Mouse (Mus musculus) inflammation-experienced regulatory T-cells, adult 6 months (primary cell): ENCODE data around the gene Was. TPM values are rescaled to one million over a fixed set of nuclear protein-coding genes. Genes with fewer than 3 reads are reported as not detected.
"Not testable (repeated sequence)": the region's sequence is repeated elsewhere in the genome, so short reads cannot be mapped to it uniquely, and the experiment has no call there.

Experiments
- ATAC-seq: one replicate; pipeline ENCODE4 v1.8.0; 2017
- polyA plus RNA-seq, 3 experiments: library from polyadenylated mRNA; unstranded; fragments of 100-300 nt; shearing (Covaris generic); gene quantifications; one replicate each; pipeline ENCODE4 v1.2.1; 2017

Was gene
- 10 to 100 TPM; 18.3 to 24.3 (median 22.3) TPM for polyA plus RNA-seq

- ATAC-seq, result peak; percentile 98
Observed at GRCm38 (mm10) chrX:8090346-8090953, at the start of gene Was. Gene Was (minus strand): TSS chrX:8090498.

- ATAC-seq, result no peak
Observed at GRCm38 (mm10) chrX:8139480-8139879, 49.2 kb upstream of the Was start.

- no peak for ATAC-seq
Observed at GRCm38 (mm10) chrX:8135886-8136285, 45.6 kb upstream of the Was start.

DNA sequence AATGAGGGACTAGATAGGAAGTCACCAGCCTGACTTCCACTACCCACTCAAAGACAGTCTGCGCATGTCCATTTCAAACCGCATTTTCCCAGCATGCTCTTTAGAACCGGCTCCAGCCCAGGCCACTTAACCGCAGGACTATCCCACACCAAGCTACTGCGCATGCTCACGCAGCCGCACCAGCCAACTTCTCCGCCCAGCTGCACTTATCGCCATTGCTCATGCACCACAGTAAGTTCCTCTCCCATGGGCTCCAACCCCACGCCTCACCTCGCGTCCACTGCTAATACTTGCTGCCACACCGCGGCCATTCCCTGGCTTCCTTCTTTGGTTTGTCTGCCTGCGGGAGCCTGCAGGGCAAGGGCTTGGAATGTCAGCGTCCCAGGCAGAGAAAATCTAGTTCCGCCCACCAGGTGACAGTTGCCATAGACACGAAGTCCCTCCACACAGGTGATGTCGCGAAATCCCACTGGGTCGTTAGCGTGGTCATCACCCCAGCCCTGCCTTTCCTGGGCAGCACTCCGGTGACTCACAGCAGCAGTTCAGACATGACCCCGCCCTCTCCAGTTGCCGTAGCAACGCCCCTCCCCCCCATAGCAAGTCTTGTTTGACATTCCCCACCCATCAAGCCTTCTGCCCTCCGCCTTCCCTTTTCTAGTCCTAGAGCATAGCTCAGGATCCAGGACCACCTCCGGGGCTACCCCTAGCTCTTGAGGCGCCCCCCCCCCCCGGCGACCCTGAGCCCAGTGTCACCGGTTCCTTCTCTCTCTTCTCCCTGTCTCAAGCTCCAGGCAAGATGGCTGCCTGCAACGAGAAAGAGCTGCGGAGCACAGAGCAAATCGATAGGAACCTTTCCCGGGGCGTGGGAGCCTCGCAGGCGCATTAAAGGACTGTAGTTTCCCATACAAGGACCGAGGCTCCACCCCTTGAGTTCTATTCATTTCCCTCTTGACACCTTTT, 42.0 kb upstream of the Was start, which contains the start of gene Wdr13:
Gene Wdr13 (minus strand): TSS at position 876 of the 960 bp plus-strand sequence.
- ATAC-seq, result peak; percentile 80

DNA sequence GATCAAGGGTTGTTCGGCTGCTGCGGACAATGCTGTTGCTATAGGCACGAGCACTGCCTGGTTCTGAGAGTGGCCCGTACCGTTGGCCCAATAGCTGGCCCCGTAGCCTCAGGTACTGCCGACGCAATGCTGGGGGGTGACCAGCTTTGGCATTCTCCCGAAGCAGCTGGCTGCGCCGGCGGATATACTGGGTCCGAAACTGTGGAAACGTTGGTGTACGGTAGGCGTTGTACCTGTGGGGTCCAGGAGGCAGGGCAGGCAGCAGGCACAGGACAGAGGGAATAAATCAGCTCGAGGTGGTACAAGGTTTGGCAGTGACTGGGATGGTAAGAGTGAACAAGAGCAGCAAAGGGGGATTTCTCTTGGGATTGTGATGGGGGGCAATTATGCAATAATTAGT, 41.1 kb upstream of the Was start:
- ATAC-seq, result no peak

- ATAC-seq, result no peak
Observed at GRCm38 (mm10) chrX:8125235-8125634, 34.9 kb upstream of the Was start.

DNA sequence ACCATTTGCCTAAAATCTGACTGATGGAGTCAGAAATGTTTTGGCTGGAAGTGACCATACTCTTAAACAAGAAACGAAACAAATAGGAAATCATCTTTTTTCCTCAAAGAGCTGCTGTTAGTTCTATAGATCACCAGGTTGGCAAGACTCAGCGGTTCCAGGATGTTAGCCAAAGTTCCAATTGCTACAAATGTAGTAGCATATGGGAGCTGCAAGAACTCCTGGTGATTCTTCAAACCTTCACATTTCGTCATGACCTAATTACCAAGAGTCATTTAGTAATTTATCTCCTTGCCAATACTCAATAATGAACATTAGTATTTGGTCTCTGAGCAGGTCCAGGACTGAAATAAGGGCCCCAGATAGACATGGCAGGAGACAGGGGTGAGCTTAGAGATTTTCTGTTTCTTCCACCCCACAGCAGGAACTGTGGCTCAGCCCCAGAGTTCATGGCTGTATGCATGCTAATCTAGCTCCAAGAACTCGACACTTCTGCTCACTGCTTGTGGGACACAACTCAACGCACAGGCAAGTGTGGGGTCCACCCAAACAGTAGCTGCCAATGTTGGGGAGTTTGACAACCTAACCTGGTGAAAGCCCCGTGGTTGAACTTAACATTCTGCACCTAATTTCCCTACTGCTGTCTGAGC, 33.6 kb upstream of the Was start:
- ATAC-seq, result no peak

GRCm38 (mm10) chrX:8117264-8117663, 27.0 kb upstream of the Was start:
- ATAC-seq, result no peak

DNA sequence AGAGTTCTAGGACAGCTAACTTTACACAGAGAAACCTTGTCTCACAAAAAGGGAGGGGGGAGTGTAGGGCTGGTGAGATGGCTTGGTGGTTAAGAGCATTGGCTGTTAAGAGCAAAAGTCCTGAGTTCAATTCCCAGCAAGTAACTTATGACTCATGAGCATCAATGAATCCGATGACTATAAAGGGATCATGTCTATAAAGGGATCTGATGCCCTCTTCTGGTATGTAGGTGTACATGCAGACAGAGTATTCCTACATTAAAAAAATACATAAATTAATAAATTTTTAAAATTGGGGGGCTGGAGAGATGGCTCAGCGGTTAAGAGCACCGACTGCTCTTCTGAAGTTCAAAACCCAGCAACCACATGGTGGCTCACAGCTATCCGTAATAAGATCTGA, 25.0 kb upstream of the Was start:
- peak; percentile 41 for ATAC-seq

- no peak for ATAC-seq
Observed at GRCm38 (mm10) chrX:8105019-8105418, 14.7 kb upstream of the Was start.

DNA sequence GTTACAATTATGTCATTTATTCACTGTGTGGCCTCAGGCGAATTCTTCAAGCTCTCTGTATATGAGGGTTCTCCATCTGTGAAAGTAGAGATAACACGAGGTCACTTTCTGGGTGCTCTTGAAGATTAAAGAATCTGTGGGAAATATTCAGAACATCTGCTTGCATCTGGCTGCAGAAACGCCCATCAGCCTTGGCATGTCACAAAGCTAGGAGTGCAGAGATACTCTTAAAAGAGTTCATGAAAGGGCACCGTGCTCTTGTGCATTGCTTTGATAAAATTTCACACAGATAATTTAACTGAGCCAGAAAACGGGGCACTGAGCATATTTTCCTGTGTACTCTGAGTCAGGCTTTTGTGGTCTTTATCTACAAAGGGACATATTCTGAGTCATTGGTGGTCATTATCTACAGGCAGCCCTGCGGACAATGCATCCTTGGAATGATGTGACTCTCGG, 11.9 kb upstream of the Was start:
- no peak for ATAC-seq

DNA sequence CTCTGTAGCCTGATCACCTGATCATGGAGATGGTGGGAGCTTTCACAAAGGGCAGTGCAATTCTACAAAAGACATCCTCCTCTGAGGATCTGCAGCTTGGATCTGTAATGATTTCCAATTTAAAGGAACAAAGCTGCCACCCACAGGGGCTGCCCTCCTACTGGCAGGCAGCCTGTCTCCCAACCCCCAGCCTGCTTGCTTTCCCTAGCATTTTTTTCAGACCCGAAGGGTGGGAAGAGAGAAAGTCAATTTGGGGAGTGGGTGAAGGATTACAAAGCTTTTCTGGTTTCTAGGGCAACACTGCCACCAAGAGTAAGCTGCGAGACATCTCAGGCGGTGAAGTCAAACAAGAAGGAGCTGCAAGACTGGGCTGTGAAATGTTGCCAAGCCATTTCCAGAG, 10.7 kb upstream of the Was start:
- ATAC-seq, result no peak

GRCm38 (mm10) chrX:8099435-8099834, 9.1 kb upstream of the Was start:
- ATAC-seq, result no peak

DNA sequence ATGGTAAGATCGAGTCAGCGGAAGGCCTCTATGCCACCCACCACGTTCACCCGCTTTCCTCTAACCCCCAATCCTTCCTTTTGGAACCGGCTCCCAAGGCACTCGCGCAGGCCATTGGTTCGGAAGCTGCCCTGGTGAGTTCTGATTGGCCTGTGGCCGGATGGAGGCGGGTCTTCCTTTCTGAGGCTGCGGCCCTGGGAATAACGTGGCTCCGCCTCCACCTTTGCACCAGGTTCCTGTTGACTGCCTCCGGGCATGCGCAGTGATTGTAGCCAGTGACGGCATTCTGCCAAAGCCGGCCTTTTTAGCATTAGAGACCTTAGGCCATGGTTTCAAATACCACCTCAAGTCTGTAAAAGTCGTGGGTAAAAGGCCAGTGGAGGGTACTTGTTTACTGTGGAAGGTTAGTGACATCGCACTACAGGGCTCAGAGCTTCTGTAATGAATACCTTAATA, 6.5 kb upstream of the Was start:
- ATAC-seq, result peak; percentile 92

DNA sequence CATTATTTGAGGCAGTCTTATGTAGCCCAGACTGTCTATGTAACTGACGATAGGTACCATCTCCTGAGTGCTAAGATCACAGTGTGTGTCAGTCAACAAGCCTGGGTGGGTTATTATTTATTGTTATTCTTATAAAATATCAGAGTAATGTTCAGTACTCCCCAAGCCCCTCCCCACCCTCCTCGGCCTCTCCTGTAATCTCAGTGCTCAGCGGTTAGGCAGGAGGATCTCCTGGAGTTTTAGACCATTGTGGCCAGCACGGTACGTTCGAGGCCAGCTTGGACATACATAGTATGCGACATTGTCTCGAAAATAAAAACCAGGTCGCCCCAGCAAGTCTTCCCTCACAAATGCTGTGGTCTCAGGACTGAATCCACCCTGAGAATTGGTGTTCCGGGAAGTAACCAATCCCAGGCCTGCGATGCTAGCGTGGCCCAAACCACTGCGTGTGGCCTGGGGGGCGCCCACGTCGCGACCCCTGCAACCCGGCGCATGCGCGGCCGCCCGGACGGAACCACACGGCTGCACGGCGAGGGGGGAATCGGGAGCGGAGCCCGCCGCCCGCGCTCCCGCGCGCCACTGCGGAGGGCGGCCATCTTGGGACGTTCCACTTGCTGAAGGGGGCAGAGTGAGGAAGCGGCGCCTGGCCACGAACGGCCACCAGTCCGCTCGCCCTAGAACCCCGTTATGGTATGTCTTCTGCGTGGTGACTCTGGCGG, 5.9 kb upstream of the Was start:
- ATAC-seq, result peak; percentile 72

DNA sequence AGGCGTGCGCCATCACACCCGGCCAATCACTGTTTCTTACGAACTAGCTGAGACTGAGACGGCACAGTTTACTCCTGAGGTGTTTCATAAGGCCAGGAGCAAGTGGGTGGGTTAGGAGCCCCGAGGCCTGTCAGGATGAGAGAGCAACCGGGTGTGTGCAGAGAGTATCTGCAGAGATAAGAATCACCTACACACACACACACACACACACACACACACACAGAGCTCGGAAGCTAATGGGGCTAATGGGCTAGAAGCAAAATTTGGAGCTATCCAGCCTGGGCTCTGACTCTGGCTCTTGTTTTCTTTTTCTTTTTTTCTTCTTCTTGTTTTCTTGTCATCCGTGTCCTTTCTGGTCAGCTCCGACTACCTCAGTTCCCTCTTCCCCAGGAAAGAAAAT, 5.2 kb upstream of the Was start:
- ATAC-seq, result no peak

GRCm38 (mm10) chrX:8090954-8091347, 653 bp upstream of the Was start:
- not testable (repeated sequence) for ATAC-seq

- no peak for ATAC-seq
Observed at GRCm38 (mm10) chrX:8089746-8090145, 552 bp downstream of the Was start.

- no peak for ATAC-seq
Observed at GRCm38 (mm10) chrX:8085611-8086010, 4.7 kb downstream of the Was start.

DNA sequence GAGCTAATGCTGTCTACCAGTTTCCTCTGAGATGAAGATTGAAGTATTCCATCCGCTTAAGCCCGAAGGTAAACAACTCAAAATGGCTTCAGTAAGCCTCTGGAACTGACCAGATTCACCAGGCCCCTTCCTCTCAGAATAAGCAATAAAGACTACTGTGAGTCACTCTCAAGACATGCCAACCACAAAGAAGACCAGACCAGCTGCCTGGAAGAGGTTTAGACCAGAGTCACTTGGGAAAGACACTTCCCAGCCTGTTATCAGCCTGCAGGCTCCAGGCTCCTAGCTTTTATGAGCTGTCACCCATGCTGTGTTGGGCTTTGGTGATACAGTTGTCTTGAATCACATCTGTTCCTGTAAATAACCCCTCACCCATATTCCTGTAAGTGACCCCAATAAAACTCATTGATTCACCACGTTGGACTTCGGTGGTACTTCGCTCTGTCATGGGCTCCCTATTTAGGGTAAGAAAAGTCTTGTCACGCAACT, 5.5 kb downstream of the Was start:
- ATAC-seq, result no peak

DNA sequence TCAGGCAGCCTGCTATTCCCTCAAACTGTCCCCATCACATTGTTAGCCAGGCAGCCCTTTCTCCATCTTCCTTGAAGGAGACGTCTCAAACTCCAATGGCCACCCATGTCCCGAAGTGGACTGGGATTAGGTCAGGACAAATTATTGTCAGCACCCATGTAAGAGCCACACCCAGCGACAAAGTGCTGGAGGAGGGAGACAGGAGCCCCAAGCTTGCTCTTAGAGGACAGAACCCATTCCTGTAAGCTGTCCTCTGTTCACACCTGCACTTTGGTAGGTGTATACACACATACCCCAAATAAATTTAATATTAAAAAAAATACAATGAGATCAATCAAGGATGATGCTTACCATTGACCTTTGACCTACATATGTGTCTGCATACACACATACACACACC, 15.2 kb downstream of the Was start:
- ATAC-seq, result no peak

GRCm38 (mm10) chrX:8074430-8075014, 15.8 kb downstream of the Was start, which contains the start of gene Suv39h1:
Gene Suv39h1 (minus strand): TSS chrX:8074760.
- peak; percentile 96 for ATAC-seq
